Mouse (Mus musculus): Measurements from ENCODE around the gene Cttn.

DNA sequence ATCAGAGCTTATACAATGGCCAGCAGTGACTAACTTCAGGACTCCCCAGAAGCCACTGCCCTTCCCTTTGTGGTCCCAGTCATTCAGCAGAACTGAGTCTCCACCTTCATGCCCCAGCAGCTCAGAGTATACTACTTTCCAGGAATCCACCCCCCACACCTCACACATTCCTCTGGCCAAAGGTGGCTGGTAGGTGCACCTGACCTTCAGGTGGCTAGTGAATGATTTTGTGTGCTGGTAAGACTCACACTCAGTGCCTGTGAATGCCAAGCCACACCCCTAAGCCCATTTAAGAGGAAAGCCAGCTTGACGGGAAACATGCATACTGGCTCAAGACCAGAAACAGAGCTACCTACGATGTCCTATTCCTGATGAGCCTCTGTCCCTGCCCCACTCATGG, 37.9 kb downstream of the Cttn start:
- TF ChIP-seq POLR2A (IDR thresholded peaks at IDR 0.05; ENCODE audit: borderline replicate concordance, extremely low read depth, insufficient read depth, insufficient read length, poor library complexity, severe bottlenecking) (no peak), CTCF (IDR thresholded peaks at IDR 0.05; ENCODE audit: borderline replicate concordance, extremely low read depth, insufficient read depth, insufficient read length) (no peak)
